Mouse (Mus musculus): ENCODE results near the gene Rtl6.

Gene Rtl6

DNA sequence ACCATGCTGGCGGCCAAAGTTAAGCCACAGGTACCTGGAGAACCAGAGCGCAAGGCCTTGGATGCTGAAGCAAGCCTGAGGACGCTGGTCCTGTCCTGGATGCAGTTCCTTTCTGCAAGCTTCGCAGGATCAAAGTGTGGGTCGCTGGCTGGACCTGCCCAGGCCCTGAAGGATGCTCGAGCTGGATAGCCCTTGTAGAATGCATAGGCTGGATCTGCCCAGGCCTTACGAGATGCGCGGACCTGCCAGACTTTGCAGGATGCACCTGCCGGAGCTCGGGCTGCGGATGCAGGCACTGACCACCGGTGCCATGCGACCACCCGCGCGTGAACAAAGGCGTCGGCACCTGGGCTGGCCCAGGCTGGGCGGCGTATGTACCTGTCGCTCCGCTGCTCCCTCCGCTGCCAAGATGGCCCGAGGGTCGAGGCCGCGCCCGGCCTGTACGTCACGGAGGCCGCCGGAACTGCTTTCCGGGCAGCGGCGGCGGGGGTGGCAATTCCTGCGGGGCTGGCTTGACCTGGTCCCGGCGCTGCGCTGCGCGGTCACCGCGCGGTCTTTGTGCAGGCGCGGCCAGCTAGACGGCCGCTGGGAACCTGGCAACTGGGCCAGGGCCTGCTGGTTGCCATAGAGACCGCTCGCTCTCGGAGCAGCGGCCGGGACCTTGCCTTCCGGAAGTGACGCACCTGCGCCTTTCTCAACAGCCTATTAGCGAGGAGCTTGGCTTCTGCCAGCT lies at the start of gene Rtl6:
Rtl6 (minus strand) TSS at position 635 of the 733 bp plus-strand sequence.
- in situ Hi-C loops (cut with MboI, MseI): no loop called here

DNA sequence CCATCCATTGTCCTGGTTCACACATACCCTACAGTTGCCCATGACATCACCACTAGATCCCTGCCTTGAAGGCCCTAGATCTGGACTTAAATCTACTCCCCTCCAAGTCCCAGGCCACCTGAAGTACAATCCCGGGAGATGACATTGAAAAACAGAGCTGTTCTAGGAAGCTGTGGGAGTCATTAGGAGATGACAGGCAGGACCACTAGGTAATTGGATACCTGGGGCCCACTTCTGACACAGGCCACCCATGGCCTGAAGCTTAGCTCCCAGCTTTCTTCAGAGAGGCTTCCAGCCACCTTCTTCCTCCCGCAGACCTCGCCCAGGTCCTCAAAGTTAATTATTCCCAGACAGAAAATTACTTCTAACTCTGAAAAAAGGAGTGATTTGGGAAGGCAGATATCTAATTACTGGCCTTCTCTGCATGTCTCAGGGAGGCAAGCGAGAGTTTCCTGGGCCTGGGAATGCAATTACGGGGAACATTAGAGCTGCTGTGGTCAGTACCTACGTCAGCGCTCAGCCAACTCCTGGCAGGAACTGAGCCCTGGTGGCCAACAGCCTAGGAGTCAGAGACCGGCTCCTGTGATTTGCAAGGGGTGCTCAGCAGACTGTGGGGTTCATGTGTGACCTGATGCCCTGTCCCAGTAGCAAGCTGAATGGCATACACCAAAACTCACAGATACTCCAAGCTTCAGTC lies 45.8 kb upstream of the Rtl6 start:
- in situ Hi-C loops (cut with MboI, MseI): no loop called here

DNA sequence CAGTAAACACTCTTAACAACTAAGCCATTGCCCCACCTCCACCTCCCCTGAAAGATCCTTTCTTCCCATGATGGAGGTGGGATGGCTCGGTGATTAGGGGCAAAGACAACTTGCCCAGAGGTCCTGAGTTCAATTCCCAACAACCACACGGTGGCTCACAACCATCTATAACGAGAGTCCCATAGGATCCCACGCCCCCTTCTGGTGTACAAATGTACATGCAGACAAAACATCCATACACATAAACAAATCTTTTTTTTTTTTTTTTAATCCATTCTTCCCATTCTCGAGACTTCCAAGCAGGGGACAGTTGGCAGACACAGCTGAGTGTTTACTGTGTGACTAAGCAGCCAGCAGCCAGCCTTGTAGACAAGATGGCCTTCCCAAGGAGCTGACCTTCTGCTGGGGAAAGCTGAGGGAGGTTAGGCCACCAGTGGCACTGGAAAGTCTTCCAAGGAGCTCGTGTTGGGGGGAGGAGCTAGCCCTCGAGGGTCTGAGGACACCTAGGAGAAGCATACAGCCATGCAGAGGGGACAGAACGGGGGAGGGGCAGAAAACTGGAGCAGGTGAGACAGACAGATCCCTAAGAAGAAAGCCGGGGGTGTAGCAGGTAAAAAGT lies 43.5 kb upstream of the Rtl6 start:
- in situ Hi-C loops (cut with MboI, MseI): no loop called here

DNA sequence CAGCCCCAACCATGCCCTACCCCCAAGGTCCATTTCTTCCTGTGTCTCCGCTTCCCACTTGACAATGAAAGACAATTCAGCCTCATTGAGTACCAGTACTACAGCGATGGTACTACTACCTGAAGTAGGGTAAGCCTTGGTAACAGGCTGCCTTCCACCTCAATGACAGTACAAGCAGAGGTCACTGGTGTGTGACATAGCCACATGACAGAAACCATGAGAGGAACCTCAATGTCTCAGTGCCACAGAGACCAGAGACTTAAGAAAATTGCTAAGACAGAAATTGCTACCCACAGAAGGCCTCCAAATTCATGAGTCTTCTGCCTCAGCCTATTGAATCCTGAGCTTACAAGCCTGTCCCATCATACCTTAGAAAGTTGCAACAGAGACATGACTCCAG lies 41.3 kb upstream of the Rtl6 start:
- in situ Hi-C loops (cut with MboI, MseI): no loop called here

DNA sequence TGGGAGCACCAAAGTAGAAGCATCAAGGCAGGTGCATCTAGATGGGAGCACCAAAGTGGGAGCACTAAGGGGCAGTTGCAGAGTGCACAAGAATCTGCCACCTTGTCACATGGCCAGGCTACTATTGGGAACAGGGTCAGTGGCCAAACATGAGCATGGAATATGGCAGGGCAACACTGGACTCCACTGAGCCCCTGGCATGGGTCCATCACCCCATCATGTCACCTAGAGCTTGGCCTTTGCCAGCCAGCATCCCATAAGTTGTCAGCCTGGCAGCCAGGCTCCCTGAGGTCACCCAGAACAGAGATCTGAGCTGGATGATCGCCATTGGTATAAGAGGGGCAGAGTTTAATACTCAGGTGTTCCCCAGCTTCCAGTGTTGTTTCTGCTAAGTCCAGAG lies 40.2 kb upstream of the Rtl6 start:
- in situ Hi-C loops (cut with MboI, MseI): no loop called here

DNA sequence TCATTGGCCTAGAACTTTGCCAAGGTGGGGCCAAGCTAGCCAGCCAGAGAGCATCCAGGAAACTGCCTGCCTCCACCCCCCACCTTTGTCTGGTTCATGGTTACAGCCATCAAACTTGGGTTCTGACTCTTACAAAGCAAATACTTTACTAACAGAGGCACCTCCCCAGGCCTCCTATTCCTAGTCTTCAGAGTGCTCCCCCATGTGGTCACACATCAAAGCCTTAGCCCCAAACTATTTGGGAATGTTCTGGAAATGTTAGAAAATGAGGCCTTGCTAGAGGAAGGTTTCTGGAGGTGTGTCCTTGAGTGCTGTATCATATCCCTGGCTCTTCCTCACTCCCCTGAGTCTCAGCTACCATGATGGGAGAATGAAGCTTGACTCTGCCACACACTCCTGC lies 39.4 kb upstream of the Rtl6 start:
- in situ Hi-C loops (cut with MboI, MseI): no loop called here

DNA sequence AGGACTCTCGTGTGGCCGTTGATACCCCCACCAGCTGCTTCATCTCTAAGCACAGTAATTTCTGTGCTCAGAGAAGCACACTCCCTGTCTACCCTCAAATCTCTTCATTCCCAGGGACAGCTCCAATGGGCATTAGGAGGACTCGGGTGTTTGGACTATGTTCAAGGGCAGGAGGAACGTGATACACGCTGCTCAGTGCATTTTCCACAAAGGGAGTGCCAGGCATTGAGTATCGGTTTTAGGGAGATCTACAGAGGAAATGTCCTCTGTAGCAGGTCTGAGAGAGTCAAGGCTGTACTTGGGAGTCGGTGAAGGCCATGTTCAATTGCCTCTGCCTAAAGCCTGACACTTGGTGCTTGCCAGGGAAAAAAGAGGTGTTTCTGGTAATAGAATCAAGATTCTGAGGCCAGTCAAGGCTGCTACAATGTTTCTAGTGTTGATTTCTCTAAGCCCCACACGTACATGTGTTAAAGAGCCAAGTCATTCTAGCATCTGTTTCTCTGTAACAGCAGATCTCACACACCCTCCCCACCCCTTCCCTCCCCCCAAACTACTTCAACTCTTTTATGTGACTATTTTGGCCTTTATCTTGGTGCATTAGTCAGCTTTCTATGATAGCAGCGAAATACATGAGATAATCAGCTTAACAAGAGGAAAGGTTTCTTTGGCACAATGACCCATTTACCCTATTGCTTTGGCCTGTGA lies 37.8 kb upstream of the Rtl6 start:
- in situ Hi-C loops (cut with MboI, MseI): no loop called here

DNA sequence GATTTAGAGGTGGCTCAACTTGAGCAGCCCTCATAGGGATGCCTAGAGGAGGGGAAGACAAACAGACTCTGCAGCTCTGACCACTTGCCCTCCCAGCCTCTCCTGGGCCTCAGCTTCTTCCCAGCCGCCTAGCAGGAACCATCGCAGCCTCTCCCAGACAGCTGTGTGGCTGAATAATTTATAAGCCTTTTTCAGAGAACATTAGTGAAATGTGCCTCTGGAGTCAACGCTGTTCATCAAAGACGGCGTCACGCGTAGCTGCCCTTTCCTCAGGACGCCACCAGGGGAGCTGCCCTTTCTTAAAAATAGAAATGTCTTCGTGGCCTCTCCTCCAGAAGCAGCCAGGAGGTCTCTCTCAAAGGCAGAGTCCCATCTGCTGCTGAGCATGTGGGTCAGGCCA lies 35.9 kb upstream of the Rtl6 start:
- in situ Hi-C loops (cut with MboI, MseI): no loop called here

DNA sequence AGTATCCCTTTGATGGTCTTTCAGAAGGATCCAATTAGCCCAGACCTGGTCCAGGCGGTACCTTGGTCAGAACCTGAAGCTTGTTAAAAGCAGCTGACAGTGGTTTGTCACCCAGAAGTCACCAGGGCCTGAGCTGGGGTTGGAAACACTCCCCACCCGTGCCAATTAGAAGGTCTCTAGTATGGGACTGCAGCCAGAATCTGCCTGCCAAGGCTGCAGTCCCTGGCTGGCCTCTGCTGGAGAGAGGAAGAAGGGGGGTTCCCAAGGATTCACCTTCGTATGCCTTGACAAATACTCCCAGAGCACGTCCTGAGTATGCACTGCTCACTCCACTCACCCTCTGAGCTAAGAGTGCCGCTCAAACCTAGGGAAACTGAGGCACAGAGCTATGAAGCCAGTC lies 34.6 kb upstream of the Rtl6 start:
- in situ Hi-C loops (cut with MboI, MseI): no loop called here

DNA sequence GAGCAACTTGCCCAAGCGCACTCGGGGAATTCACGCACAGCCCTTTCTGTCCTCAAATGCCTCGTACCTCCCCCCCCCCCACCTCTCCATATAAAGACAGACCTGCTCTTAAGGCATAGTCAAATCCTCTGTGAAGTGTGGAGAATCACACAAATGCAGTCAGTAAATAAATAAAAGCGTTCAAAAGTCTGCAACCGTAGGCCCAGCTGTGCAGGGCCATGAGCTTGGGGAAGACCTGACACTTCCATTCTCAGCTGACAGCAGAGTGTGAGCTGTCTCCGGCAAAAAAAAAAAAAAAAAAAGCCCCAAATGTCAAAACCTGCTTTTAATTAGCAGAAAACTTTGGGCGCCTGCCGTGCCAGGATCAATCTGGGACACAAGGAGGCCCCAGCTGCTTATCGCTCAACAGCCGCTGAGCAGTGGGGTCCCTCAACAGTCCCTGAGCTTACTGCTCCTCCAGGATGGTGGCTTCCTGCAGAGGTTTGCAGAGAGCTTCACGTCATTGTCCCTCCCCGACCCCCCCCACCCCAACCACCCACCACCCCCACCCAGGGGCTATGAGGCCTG lies 34.0 kb upstream of the Rtl6 start:
- in situ Hi-C loops (cut with MboI, MseI): no loop called here

DNA sequence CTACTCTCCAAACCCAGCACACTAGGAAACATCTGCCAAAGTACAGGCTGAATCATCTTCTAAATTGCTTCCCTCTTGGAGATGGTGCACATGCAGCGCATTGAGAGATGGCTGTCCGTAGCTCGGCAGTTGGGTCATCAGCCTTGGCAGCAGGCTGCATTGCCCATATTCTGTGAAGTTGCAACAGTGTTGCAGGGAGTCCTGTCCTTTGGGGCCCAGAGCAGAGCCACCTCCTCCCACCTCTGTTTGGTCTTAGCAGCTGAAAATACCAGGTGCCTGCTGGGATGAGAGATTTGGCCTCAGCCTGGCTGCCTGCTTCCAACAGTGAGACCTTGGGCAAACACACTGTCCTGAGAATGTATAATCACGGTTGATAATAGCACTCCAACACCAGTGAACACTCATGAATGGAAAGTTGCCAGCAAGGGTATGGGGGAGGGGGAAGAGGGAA lies 30.8 kb upstream of the Rtl6 start:
- in situ Hi-C loops (cut with MboI, MseI): no loop called here

DNA sequence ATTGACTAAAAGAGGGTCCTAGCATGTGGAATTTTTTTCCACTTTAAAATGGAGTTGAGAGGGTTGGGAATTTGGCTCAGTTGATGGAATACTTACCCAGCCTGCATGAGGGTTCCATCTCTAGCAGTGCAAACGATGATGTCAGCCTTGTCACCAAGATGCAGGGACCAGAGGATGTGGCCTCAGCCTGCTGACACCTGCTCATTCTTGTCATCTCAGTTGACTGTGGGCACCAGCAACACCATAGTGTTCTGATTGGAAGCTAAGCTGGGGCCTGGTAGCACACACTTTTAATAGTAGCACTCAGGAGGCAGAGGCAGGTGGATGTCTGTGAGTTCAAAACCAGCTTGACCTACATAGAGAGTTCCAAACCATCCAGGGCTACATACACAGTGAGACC lies 21.0 kb upstream of the Rtl6 start:
- in situ Hi-C loops (cut with MboI, MseI): no loop called here

DNA sequence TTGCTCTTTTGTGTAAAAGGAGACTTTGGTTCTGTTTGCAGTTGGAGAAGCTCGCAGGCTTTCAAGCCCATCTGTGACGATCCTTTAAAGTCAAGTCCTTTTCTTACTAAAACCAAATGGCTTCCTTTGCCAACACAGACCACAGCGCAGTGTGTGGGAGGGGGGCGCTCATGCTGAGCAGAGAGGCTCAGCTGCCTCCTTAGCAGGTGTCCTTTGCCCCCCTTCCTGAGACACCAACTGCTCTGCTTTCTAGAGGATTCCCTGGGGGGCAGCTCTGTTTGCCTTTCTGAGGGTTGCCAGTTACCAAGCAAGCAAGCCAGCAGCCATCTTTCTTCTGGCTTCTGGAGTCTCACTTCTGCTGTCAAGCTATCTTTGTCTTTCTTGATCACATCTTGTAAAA lies 19.4 kb upstream of the Rtl6 start:
- in situ Hi-C loops (cut with MboI, MseI): no loop called here

DNA sequence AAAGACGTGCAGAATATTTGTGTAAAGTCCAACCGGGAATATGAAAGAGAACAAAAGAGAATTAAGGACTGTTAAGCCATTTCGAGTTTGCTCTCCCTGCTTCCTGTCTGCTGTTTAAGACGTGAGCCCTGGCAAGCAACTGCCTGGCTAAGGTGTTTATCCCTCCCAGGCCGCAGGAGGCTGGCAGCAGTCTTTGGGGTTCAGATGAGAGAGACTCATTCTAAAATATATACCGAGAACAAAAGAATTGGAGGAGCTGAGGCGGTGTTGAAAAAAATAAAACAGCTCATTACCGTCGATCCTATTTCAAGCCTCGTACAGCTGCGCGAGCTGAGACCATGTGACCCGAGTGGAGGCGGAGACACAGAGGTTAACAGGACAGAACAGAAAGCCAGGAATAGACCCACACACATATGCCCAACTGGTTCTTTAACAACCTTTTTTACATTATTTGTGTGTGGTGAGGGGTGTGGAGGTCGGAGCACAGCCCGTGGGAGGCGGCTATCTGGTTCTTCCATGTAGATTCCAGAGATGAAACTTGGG lies 9.0 kb upstream of the Rtl6 start:
- in situ Hi-C loops (cut with MboI, MseI): no loop called here

DNA sequence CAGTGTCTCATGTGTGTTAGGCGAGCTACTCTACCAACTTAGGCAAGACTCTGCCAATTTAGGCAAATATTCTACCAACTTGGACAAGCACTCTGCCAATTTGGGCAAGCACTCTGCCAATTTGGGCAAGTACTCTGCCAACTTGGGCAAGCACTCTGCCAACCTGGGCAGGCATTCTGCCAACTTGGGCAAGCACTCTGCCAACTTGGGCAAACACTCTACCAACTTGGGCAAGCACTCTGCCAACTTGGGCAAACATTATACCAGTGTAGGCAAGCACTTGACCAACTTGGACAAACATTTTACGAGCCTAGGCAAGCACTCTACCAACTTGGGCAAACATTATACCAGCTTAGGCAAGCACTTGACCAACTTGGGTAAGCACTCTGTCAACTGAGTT lies 3.9 kb upstream of the Rtl6 start:
- in situ Hi-C loops (cut with MboI, MseI): no loop called here

DNA sequence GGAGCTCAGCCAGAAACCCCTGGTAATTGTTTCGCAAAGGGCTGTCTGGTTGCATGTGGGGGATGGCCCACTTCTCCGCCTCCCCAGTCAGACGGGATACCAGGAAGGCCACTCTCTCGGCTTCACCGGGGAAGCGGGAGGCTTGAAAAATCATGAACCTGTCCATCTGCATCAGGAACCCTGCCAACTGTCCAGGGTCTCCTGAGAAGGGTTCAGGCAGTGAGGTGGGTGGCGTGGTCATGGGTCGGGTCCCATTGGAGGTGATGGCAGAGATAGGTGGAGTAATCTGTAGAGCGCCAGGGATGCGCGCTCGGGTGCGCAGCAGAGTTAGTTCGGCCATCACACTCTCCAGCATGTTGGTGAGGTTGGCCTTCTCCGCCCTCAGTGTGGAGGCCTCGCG lies 949 bp downstream of the Rtl6 start:
- in situ Hi-C loops (cut with MboI, MseI): no loop called here

DNA sequence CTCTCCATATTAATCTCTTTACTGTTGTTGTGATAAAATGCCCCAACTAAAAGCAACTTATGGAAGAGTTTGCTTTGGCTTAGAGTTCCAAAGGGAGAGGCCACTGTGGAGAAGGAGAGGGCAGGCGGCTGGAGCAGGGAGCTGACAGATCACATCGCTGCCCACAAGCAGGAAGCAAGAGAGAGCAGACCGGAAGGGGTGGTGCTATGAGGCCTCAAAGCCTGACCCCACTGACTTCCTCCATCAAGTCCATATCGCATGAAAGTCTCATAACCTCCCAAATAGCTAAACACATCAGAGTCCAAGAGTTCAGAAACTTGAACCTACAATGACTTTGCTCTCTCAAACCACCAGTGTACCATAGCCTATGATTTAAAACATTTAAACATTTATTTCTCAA lies 6.6 kb downstream of the Rtl6 start:
- in situ Hi-C loops (cut with MboI, MseI): no loop called here

DNA sequence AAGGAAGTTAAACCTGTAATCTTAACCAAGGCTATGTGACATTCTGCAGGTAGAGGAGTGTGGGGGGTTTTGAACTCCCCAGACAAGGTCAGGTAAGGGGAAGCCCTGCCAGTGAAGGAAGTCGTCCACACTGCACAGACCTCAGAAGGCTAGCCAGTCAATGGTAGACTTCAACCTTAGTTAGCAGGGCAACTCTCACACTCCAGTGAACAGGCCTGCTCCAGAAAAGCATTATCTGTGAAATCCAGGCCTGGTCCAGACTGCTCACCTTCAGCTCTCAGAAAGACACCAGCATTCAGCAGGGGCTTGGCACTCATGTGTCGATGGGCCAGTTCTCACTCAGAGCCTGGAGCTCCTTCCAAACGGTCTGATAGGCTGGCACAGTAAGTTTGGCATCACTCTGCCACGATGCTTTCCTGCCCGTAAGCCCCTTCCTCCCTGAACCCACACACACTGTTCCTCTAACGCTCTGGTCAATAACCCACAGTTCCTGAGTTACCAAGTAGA lies 8.3 kb downstream of the Rtl6 start:
- in situ Hi-C loops (cut with MboI, MseI): no loop called here

DNA sequence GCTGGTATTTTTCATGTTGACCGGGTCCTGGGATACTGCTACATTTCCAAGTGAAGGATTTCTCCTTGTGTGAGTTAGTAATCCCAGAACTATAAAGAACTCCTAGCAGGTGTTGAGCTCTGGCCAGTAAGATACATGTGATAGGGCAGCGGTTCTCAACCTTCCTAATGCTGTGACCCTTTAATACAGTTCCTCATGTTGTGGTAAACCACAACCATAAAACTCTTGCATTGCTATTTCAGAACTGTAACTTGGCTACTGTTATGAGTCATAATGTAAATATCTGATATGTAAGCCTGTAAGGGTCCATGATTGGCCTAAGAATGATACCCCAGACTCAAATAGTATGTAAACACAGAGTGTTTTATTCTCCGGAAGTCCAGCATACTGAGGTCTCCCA lies 11.6 kb downstream of the Rtl6 start:
- in situ Hi-C loops (cut with MboI, MseI): no loop called here

DNA sequence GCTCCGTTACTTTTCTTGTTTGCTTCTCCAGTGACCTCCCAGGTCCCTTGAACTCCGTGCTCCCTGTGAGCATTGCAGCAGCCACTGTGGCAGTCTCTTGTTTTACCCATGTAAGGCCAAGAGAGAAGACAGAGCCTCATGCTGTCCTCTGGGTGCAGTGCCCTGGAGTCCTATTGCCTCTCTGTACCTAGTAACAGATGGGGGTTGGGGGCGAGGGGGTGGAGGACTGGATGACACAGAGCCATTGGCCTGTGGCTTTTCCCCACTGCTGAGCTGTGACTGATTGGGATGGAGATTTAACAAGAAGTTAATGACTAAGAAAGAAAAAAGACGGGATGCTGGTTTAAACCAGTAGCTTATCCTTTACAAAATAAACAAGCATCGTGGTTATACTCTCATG lies 16.4 kb downstream of the Rtl6 start:
- in situ Hi-C loops (cut with MboI, MseI): no loop called here

DNA sequence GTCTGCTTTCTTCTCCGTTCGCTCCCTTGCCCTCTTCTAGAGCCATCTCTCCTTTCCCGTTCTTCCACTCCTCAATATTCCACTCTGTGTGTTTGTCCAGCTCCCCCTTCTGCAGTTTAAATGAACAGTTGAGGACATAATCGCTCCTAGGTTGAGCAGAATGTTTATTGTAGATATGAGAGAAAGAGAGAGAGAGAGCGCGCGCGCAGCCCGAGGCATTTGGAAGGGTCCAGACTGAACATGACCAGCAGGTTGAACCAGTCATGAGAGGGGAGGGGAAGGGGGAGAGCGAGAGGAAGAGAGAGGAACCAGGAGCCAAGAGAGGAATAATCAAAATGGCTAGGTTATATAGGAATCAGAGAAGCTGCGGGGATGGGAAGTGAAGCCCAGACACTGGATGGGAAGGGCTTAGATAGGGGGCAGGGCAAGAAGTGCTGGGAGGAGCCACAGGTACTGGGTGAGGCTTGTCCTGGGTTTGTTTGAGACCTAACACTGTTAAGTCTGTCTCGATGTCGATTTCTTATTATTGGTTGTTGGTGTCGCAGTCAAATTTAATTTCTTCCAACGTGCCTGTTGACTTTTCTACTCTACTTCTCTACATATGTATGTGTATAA lies 18.5 kb downstream of the Rtl6 start:
- in situ Hi-C loops (cut with MboI, MseI): loop anchor here (5.0 kb wide), 1 partner anchor 73 kb away; no protein-coding TSS in a partner anchor
